Mouse (Mus musculus): ENCODE results near the gene Tap1.
"Not testable (repeated sequence)": the region's sequence is repeated elsewhere in the genome, so short reads cannot be mapped to it uniquely, and the experiment has no call there.

The Tap1 gene

DNA sequence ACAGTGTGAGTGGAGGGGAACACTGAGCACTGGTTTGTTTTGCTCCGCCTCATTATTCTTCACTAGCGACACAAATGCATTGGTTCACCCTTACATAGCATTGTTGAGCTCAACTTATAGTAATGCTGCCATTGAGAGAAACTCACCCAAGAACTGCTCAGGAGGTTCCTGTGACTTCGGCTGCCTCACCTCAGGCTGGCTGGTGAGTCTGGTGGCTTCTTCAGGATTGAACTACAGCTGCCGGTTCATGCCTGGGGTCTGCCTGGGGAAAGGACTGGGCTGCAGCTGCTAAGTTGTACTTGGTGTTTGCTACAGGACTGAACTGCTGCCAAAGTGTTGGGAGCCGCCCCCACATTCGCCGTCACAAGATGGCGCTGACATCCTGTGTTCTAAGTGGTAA is 38.1 kb downstream of the Tap1 start:
- in situ Hi-C loops (cut with MboI) = no loop called here

DNA sequence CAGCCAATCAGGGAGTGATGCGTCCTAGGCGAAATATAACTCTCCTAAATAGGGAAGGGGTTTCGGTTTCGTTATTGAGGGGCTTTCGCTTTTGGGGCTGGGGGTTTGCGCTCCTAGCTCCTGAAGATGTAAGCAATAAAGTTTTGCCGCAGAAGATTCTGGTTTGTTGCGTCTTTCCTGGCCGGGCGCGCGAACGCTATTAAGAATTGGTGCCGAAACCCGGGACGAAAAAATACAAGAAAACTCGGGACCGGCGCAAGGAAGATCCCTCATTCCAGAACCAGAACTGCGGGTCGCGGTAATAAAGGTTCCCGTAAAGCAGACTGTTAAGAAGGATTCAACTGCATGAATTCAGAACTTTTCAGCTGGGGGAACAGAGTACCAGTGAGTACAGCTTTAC is 38.6 kb downstream of the Tap1 start:
- in situ Hi-C loops (cut with MboI) = not testable (repeated sequence)

DNA sequence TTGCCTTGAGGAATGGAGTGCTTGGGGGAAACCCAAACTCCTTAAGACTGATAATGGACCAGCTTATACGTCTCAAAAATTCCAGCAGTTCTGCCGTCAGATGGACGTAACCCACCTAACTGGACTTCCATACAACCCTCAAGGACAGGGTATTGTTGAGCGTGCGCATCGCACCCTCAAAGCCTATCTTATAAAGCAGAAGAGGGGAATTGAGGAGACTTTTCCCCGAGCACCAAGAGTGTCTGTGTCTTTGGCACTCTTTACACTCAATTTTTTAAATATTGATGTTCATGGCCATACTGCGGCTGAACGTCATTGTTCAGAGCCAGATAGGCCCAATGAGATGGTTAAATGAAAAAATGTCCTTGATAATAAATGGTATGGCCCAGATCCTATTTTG is 43.6 kb downstream of the Tap1 start:
- in situ Hi-C loops (cut with MboI) = loop anchor here (10.0 kb wide), 1 partner anchor 156 kb away; no protein-coding TSS in a partner anchor

DNA sequence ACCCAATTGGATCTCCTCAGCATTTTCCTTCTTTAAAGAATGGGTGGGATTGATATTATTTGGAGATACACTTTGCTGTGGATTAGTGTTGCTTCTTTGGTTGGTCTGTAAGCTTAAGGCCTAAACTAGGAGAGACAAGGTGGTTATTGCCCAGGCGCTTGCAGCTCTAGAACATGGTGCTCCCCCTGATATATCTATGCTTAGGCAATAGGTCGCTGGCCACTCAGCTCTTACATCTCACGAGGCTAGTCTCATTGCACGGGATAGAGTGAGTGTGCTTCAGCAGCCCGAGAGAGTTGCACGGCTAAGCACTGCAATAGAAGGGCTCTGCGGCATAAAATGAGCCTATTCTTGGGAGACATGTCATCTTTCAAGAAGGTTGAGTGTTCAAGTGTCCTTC is 44.7 kb downstream of the Tap1 start:
- in situ Hi-C loops (cut with MboI) = loop anchor here (10.0 kb wide), 1 partner anchor 157 kb away; no protein-coding TSS in a partner anchor

DNA sequence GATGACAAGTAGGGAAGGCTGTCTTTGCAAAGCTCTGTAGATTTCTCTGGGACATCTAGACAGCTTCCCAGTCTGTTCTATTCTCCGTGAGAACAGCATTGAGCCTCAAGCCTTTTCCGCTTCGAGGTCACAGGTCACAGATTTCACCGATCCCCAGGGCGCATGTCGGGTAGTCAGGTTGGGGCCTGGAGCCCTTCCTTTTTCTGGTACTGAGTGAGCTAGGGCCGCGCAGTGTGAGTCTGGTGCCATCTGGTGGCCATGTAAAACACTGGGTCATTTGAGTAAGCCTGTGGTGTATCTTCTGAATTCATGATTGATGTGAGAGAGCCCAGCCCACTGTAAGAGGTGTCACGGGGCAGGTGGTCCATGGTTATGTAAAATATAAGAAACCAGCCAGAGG is 47.6 kb downstream of the Tap1 start:
- in situ Hi-C loops (cut with MboI) = loop anchor here (10.0 kb wide), 1 partner anchor 160 kb away; no protein-coding TSS in a partner anchor

DNA sequence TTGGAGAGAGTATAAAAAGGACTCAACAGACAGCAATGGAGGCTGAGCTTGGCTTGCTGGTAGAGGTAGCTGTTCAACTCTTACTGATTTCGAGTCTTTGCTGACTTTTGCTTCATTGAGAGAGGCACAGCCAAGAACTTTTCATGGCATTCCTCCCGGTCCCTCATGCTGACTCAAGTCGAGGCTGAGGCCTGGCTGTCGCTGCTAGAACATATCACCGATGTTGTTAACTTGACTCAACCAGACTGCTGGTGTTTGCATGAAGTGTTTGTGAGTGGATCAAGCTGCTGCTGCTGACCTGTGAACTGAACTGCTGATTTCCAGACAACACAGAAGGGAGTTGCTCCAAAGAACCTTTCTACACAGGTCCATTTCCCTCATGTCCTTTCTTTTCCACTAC is 49.3 kb downstream of the Tap1 start:
- in situ Hi-C loops (cut with MboI) = loop anchor here (10.0 kb wide), 1 partner anchor 162 kb away; no protein-coding TSS in a partner anchor

DNA sequence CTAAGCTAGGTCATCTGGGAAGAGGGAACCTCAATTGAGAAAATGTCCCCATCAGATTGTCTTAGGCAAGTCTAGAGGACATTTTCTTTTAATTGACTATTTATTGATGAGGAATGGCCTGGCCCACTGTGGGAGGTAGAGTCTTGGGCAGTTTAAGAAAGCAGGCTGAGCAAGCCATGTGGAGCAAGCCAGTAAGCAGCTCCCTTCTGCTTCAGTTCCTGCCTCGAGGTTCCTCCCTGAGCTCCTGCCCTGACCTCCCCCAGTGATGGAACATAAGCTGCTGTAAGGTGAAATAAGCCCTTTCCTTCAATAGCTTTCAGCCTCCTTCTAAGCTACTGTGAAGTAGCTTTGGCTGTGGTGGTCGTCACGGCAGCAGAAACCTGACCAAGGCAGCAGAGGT is 50.4 kb downstream of the Tap1 start:
- in situ Hi-C loops (cut with MboI) = loop anchor here (10.0 kb wide), 1 partner anchor 163 kb away; no protein-coding TSS in a partner anchor

DNA sequence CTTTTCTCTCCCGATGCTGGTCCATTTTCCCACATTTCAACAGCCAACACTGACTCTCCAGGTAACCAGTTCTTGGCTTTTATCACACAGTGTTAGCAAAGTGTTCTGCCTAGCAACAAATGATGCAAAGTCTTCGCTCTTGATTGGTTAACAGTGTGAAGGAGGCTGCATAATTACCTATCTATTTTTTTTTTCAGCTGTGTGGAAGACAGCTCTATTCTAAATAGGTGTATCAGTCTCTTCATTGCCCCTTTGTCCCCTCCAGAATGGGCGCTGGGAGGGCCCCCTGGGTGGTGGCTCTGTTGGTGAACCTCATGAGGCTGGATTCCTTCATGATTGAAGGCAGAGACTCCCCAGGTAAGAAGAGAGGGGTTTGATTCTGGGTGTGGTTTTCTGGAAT is 51.4 kb downstream of the Tap1 start, which contains the start of gene H2-Ob:
H2-Ob (plus strand) TSS at position 198 of the 400 bp plus-strand sequence.
- in situ Hi-C loops (cut with MboI) = loop anchor here (10.0 kb wide), 1 partner anchor 164 kb away; no protein-coding TSS in a partner anchor

DNA sequence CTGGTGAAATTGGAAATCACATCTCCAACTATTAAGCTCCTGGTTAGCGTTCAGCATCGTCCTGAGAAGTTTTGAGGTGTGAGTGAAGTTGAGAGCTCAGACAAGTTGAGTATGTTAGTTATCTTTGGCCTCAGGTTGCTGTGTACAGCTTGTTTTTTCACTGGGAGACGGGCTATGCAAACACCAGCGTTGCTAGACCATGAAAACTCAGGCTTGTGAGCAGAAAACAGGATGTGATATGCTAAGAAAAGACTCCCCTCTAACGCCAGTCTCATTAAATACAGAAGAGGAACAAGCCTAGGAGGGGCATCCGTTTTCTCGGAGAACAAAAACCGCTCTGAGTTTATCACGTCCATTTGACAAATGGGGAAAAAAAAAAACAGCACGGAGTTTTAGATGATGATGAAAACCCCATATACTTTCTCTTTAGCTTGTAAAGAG is 52.3 kb downstream of the Tap1 start:
- in situ Hi-C loops (cut with MboI) = loop anchor here (10.0 kb wide), 2 partner anchors 115 to 165 kb away; partner anchors contain the start of gene Btnl2

DNA sequence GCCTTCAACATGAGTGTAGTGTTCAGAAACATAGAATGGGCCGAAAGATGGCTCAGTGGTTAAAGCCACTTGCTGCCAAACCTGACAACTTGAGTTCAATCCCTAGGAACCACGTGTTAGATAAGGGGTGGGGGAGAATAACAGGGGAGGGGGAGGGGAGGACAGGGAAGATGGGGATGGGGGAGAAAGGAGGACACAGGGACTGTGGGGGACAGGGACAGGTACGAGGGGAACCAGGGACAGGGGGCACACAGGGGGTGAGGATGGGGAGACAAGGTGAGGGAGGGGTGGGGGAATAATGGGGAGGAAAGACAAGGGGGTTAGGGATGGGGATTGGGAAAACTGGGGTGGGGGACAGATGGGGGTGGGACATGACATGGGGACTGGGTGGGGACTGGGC is 53.0 kb downstream of the Tap1 start:
- in situ Hi-C loops (cut with MboI) = loop anchor here (10.0 kb wide), 1 partner anchor 114 kb away; the partner anchor contains the start of gene Btnl2

DNA sequence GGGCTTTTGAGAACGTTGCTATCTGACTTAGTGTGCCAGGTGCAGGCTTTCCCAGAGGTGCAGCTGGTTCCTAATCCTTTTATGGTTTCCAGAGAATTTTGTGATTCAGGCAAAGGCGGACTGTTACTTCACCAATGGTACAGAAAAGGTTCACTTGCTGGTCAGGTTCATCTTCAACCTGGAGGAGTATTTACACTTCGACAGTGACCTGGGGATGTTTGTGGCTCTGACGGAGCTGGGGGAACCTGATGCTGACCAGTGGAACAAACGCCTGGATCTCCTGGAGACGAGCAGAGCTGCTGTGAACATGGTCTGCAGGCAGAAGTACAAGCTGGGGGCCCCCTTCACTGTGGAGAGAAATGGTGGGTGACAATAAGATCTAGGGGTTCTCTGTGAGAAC is 53.6 kb downstream of the Tap1 start:
- in situ Hi-C loops (cut with MboI) = loop anchor here (10.0 kb wide), 1 partner anchor 114 kb away; the partner anchor contains the start of gene Btnl2

DNA sequence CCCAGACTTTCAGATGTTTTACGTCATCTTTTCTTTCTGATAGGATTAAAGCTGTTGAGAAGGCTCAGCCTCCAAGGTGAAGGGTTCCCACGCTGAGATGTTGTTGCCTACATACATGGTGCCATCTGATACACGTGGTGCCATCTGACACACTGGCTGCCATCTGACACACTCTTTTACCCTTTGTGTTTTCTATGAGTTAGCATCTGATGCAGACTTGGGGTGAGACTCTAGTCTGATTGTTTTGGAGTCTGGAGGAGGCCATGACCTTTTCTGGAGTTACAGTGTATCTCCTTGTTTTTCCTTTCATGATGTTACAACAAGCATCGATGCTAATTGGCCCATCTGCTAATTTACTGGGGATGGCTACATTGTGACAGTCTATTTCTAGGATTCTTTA is 57.3 kb downstream of the Tap1 start:
- in situ Hi-C loops (cut with MboI) = loop anchor here (10.0 kb wide), 1 partner anchor 110 kb away; the partner anchor contains the start of gene Btnl2

Data from mature B cell (primary cell).